Mouse (Mus musculus) megakaryocyte, embryonic 14.5 days (primary cell): ENCODE data around the gene Sox5.

Experiments
- FLI1 ChIP-seq: IDR thresholded peaks from 2 replicates; pipeline ENCODE4 v1.6.1; 2012; ENCODE audit warnings: low read length, inconsistent platforms, mixed read lengths
- GATA1 ChIP-seq: IDR thresholded peaks from 3 replicates; pipeline ENCODE4 v1.6.1; 2012; ENCODE audit warnings: mixed read lengths, low read length, inconsistent platforms, borderline replicate concordance

DNA sequence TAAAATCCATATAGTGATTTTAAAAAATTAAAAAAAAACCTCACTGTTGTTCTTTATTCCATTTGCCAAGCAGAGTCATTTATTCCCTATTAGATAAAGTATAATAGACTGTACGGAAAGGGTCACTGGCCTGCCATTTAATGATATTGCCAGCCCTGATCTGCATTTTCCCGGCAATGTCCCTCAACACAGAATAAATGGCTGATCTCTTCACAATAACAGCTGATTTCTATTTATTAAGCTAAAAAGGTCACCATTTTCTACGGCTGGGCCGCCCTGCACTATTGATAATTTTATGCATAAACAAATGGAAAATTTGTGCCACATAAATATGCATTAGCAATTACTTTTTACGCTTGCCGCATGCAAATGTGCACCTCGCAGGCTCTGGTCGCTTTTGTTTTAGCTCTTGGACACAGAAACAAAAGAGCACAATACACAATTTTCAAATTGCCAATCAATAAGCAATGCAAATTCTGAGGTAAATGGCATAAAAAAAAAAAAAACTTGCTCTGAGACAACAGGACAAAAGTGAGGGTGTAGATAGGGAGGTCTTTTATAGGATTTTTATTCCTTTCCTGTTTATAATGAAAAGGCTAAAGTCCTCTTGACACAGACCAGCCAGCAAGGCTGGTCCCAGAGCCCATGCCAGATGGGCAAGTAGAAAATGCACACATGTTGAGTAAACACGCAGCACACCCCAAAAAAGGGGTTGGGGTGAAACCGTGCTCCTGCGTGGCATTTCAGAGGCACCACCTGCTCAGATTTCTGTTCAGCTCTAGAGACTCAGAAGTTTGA is 278.2 kb downstream of the Sox5 start:
- TF ChIP-seq GATA1 (no peak), FLI1 (no peak)
